Mouse (Mus musculus) lung, adult 18-20 months (tissue): ENCODE measurements around the gene Snx27.

Experiments used
- DNase-seq, 2 experiments: peaks; one replicate each; pipeline ENCODE4 v3.0.0; 2022; ENCODE audit warnings: mixed read lengths in 2 of 2

Gene Snx27

DNA sequence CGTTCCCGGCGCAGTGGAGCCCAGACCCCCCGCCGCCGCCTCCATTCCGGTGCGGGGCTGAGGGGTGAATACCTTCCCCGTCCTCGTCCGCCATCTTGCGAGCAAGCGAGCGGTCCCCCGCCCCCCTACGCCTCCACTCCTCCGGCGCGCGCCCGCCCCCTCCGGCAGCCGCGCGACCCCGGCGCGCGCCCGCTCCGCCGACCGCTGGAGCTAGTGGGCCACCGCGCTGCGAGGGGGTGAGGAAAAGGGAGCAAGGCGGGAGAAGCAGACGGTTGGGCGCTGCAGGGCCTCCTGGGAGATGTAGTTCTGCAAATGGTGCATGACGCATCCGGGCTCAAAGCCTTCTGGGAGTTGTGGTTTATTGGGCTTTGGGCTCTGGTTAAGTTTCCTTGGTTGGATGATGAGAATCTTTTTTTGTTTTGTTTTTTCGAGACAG, at the start of gene Snx27:
TSS of gene Snx27 (minus strand) at position 261 of the 436 bp plus-strand sequence.
- DNase-seq: peak; percentile 90 to 93

DNA sequence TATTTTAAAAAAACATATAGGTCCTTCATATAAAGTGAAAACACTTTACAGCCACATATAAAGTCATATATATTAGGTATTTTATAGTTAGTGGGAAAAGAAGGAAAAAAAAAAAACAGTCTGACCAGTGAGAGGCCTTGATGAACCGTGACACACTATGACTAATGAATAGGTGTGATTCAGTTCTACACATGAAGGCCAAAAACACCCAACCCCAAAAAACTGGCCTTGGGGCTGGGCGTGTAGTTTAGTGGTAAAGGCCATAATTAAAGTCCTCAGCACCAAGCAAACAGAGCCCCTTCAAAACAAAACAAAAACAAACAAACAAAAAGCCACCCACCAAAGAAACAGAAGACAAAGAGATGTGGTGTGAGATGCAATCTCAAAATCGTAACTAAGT, 47.4 kb upstream of the Snx27 start:
- DNase-seq: no peak

DNA sequence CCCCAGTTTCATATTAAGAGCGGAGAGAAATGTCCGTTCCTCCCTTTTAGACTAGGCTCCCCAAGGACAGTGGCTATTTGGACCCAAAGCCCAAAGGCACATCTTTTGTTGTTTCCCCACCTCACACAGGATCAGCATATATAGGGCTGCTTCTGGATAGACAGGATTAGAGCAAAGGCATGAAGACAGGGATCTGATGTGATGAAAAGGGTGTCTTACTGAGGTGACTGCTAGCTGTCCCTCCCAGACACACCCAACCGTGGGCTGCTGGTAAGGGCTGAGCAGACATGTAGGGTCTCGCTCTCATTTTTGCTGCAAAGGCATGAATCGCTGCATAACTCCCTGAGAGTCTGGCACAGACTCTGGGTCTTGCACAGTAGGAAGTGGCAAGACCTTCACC, 46.2 kb upstream of the Snx27 start:
- DNase-seq: no peak

DNA sequence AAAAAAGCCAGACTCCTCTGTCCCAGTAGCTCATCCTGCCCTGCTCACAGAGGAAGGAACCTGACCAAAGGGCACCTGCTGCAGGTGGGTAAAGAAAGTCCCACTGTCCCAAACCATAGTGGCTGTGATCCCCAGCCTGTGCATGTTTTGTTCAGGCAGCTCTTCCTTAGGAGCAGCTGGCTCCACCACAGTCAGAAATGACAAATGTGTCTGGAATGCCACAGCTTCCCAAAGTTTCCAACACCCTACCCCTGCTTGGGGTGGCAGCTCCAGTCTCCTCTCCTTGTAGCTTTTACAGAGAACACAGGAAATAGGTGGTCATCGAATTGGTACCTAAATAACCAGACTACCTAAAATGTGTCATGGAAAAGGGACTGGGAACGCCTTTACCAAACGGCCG, 41.8 kb upstream of the Snx27 start:
- DNase-seq: no peak

DNA sequence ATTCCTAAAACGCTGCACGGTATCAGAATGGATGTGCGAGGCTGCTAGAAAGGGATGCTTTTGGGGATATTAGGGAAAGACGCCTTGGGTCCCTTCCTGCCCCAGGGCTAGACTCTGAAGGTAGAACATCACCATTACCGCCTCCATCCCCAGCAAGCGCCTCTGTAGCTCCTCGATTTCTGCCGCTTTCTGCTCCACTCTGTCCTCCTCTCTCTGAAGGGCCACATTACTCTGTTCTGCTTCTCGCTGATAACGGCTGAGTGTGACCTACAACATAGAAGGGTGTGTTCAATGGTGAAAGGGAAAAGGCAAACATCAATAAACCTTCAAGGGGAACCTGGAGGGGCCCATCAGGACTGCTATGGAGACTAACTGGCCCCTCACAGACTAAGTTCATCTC, 40.0 kb upstream of the Snx27 start:
- DNase-seq: no peak

DNA sequence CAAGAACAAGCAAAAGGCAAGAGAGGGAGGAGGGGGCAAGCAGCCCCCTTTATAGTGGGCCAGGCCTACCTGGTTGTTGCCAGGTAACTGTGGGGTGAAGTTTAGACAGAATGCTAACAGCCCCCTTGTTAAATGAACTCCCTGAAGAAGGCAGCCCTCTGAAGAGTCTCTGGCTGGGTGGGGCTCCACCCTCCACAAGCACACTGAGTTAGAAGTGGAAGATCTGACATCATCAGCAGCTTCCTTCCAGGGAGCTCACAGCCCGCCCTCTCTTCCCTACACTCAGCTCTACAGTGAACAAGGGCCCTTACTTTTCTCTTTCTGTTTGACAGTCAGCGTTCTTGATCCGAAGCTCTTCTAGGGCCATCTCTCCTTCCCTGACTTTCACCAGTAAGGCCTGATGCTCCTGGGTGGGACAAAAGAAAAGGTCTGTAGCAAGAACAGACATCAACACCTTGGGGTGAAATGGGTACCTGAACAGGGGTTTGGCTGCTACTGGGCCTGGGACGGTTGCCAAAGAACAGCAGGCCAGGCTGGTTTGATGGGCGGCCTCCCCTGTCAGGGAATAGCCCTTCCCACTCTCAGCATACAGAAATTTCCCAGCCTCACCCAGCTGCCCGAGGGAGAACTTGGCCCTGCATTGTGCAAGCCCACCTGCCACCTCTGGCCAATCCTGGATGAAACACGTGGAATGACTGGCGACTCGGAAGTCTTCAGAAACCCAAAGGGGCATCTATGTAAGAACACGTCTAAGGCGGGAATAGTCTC, 39.4 kb upstream of the Snx27 start:
- peak; percentile 61 to 78 for DNase-seq

DNA sequence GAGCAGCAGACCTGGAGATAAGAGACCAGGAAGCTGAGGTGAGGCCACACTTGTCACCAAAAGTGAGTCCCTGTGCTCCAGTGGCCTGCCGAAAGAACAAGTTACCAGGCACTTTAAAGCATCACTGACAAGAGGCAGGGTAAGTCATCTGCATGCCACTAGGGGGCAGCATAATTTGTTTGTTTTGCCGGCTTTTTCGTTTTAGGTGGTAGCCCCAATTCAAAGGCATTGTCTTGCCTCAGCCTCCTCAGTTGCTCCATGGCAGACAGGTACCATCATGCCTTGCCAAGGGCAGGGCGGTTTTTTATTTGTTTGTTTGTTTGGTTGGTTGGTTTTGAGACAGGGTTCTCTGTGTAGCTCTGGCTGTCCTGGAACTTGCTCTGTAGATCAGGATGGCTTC, 34.2 kb upstream of the Snx27 start:
- peak; percentile 30 to 42 for DNase-seq

DNA sequence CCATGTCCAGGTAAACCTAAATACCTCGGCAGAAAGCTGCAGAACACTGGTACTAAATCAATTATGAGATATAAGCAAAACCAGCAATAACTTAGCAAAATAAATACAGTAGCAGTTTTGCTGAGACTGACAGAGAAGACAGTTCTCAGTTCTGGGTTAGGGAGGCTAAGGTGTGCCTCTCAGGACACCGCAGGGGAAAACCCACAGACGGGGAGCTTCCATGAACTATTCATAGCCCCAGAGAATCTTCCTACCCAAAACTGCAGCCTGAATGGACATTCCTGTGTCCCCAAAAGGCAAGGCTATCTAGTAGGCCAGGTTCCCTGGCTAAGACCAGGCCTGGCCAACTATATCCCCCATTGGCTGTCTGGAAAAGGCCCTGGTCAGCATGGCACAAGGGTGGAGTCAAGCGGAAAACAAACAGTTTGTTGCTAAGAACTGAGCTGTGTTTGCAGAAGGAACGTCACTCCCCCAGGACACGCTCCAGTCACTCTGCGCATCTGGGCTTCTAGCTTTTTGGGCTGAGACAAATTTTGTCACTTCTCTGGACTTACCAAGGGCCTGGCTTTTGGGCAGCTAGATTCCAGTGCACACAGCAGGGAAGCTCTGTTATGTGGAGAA, 30.9 kb upstream of the Snx27 start:
- DNase-seq: peak; percentile 49 to 66

DNA sequence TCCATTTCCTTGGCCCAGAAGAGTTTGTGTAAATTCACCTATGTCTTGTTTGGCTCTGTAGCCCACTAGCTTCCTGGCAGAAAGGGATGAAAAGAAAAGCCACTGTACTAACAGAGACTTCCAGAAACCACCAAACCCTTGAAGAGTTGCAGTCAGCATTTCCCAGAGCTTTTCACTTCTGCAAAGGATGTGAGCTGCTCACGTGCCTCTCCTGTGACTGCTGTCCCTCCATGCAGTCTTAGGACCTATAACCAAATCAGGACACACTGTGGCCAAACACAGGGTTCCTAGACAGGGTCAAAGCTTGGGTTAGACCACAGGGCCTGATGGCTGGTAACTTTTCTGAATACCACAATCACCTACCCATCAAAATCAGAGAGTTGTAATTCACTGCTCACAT, 29.8 kb upstream of the Snx27 start:
- no peak for DNase-seq

DNA sequence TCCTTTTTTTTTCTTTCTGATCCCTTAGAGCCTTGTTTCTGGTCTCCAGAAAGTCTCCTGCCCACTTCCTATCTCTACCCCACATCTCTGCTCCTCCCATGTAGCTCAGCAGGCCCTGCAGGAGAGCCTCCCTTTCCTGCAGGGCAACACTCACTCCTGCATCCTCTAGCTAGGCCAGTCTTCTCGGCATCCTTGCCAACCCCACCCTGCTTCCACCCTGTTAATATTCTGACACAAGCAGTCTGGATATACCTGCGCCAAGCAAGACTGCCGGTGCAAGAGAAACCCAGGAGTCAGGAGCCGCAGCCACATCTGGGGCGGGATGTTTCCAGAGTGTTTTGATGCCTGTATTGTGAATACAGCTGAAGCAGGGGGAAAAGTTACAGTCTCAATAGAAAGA, 29.3 kb upstream of the Snx27 start:
- peak in 1 of 2 experiments; percentile 17 for DNase-seq

DNA sequence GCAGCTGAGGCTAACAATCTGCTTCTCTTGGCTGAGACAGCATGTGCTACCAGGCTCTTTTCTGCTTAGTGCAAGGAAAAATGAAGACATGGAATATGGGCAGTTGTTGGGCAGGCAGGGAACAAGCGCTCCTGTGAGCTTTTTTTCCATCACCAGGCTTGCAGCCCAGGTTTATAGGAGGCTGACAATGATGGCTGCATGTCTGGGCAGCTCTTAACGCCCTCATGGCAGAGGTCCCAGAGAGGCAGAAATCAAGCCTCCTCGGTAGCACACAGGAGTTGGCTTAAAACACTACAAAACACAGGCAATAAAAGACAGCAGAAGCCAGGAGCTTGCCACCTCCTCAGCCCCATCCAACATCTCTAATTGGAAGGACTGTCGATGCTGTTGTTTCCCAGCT, 28.8 kb upstream of the Snx27 start:
- DNase-seq: no peak

DNA sequence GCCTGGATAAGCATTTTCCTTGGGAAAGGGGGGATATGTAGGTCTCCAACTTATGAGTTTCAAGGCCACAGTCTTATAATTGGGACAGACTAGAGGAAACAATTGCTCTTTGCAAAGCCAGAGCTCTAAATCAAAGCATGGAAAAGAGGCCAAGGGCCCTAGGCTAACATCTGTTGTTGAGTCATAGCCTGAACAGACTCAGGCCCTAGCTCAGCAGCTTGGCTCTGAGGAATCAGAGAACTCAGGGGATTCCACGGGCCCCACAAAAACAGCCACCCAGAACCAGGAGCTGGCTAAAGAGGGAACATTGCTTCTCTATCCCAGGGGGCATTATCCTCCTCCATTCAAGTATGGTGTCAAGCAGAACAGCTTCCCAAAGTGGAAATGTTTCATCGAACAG, 28.1 kb upstream of the Snx27 start:
- DNase-seq: no peak

DNA sequence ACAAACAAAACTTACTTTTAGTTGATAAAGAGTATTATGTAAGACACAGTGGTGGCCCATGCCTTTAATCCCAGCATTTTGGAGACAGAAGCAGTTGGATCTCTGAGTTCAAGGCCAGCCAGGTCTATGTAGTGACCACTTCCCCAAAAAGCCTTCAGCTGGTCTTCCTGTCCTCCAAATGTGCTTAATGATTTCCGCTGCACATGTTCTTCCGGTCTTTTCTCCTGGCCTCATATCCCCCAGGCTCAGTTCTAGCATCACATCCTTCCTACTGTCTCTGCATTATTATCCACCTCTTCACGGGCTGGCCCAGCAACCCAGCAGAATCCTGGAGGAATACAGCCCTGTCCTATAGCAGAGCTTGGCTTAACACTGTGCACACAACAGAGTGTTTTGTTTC, 27.1 kb upstream of the Snx27 start:
- DNase-seq: no peak

DNA sequence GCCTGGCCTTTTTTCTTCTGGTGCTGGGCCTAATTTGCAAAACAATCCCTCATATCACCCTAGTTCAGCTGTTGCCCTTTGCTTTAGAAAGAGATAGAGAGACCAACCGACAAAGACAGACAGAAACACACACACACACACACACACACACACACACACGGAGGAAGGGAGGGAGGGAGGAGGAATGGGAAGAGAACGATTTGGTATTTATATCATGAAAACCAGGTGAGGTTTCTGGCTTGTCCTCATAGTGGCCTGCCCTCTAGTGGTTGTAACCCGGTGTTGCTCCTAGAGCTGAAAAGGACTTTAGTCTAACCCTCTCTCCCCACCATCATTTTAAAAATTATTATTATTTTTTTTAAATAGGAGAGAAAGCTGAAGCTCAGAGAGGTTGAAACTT, 19.4 kb upstream of the Snx27 start:
- peak; percentile 34 to 38 for DNase-seq

DNA sequence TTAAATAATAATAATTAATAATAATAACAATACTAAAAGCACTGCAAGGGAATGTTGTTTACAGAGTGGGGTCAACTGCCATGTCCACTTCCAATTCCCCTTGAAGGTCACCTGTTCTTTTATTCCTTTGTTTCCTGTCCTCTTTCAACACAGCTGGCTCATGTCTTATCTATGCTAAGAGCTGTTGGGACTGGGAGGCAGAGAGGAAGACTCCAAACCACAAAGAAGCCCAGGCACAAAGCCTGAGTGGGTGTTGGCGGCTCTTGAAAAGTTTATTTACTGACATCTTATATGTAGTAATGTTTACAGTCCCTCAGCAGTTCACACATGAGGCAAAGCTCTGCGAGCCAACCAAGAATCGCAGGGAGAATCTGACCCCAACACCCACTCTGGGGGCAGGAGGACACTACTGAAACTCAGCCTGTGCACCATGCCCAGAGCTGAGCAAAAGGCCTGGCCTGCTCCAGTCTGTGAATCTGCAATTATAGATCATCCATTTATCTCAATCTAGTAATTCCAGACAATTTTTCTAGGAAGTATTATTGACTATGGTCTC, 14.8 kb upstream of the Snx27 start:
- peak in 1 of 2 experiments; percentile 28 for DNase-seq

DNA sequence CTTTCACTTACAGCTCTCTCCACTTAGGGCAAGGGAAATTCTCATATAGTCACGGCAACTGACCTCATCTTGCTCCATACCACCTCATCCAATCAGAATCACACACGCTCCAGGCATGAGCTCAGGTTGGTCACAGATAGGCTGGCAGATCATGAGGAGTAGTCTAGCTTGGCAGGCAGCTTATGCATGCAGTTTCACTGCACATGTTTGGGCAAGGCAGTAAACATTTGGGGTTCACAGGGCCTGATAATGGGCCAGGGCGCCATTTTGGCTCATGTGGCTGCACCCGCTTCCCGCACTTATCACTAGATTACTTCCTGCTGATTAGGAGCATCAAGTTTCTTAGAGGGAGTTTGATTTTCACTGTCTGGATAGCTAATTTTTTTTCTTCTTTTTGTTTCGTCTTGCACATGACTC, 13.4 kb upstream of the Snx27 start:
- no peak for DNase-seq

DNA sequence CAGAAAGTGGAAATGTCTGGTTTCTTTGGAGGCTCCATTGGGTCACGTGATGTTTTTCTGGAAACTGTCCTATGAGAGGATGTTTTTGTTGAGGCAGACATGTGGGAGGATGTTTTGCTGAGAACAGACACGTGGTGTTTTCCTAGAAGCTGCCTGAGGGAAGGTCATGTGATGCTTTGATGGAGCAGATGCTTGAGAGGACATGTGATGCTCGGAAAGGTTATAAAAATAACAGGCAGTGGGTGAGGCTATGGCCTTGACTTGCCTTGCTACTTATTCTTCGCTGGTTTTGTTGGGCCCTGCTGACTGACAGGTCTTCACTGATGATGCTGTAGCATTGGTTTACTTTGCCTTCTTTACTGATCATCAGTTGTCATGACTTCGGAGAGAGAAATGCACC, 8.6 kb upstream of the Snx27 start:
- DNase-seq: no peak

DNA sequence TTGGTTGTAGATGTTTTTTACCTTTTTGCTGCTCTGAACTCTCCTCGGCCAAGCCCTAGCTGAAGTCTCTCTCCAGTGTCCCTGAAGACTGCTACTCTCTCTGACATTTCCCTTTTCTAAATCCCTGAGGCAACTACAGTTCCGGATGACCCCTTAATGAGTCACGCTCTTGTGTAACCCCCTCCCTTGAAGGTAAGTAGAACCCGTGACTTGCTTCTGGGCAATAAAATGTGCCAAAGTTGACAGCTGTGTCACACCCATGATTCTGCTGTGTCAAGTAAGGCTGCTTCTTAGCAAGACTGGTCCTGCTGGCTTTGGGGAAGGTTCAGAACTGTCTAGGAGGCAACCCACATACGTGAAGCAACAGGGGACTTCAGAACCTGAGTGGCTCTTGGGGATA, 5.4 kb upstream of the Snx27 start:
- peak; percentile 47 to 63 for DNase-seq

DNA sequence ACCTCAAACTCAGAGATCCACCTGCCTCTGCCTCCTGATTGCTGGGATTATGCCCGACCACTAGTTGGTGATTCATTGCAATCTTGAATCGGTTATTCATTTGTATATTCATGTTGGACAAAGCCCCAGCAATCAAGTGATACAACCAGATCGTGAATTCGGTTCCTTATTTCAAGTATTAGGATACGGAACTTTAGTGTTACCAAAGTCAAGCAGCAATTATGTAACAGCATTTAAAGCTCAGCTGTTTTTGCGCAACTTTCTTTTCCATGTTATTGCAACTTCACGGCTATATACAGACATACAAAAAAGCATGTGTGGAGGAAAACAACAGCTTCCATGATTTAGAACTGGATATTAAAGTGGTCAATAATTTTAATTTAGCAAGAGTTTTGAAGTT, 428 bp upstream of the Snx27 start:
- DNase-seq: no peak

DNA sequence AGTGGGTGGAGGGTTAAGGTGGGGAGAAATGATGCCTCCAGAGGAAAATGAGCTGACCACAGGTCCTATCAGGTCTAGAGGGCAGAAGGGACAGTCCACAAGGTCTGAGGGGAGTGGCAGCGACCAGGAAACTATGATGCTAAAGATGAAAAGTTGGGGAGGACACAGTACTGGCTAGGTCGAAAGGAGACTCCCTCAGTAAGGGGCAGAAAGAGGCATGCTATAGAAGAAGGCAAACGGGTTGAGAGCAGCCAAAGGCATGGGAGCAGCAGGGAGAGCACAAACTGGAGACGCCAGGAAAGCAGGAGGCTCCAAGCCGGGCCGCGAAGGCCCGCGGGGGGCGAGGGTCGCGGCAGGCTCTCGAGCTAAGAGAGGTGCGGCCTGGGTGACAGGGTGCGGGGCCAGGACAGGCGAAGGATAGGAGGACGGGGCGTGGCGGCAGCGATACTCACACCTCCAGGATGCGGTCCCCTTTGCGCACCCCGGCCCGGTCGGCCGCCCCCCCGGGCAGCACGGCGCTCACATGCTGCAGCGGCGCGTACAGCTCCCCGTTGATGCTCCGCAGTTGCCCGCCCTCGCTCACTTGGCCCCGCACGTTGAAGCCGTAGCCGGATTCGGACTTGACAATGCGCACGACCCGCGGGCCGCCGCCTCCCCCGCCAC, 592 bp downstream of the Snx27 start:
- DNase-seq: peak in 1 of 2 experiments; percentile 3

DNA sequence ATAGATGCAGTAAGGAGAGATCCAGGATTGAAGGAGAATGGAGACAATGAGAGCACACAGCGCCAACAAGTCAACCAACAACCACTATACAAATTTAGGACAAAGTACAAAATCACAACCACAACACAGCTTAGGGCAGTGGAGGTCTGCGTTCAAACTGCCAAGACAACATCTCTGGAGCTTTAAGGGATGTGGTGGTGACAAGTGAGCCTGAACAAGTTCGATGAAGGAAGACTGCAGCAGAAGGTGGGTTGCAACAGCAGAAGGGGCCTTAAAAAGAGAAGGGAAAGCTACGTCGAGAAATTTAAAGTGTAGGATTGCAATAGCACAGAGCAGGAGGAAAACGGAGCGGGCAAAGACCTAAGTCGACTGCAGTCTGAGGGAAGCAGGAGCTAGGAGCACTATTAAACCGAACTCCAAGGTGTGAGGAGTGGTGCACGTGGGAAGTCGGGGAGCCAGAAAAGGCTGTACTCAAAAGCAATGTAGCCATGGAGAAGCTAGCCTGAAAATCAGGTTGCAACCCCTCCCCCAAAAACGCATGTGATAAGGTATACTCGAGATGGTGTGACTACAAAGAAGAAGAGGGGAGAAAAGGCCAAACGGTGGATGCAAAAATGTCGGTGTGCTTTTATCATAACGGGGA, 1.3 kb downstream of the Snx27 start:
- peak in 1 of 2 experiments; percentile 24 for DNase-seq

DNA sequence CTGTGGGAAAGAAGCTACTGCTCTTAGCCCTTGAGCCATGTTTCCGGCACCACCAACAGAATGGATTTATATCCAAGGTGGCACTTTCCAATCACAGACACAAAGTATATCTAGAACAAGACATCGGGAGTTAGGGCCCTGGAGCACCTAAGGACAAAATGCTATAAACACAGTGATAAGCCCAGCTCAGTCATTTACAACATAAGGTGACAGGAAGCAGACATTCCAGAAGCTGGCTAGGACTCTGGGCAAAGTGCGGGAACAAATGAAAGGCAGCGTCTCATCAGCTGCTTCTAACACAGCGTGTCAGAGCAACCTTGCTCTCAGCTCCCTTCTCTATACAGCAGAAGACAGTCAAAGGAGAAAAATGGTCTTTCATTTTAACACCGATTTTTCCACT, 8.0 kb downstream of the Snx27 start:
- no peak for DNase-seq

DNA sequence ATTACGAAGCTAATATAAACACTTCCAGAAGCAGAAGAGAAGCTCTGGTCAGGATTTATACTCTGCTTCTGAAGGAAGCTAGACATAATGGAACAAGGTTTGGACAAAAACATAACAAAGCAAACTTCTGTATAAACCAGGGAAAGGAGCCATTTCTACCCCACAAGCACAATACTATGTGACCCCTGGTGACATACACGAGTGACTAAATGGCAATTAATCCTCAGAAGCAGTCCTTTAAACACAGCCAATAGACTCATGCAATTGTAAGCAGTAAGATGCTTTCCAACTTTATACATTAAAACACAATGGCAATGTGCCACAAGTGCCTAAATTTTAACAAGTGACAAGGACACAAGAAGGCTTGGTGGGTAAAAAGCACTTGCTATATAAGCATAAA, 15.3 kb downstream of the Snx27 start:
- DNase-seq: no peak
